In genomic region chr3:100786076-100786475, GRCm38 (mm10) we compare ENCODE assay signal across 32 mouse cellular contexts. TPM values are rescaled to one million over a fixed set of nuclear protein-coding genes. Genes with fewer than 3 reads are reported as not detected.
A peak's percentile ranks its signal among the peaks of the same experiment; 100 is the strongest.
DNase-seq lines count a peak whose midpoint lies in the region; ATAC-seq and TF ChIP-seq lines count a peak whose summit lies in the region.
"Had no signal": no experiment of that assay in that cellular context is flagged by ENCODE, and none has a peak within 500 bp of the region (broad histone marks: within the 10 kb centered on the region; RNA-seq: fewer than 3 reads in every experiment).

No protein-coding gene starts in this region.

- H3K4me3 ChIP-seq in liver, adult 2 months (ENCODE audit: insufficient read depth, low read depth, low read length): no peak overlapping the region
- H3K4me3 ChIP-seq in liver, postnatal 0 days (ENCODE audit: low read depth, low read length): no peak overlapping the region
- H3K4me3 ChIP-seq: heart, embryonic 15.5 days; midbrain, embryonic 12.5 days; neural tube, embryonic 12.5 days; stomach, embryonic 15.5 days had no signal

- H3K27me3 ChIP-seq in liver, adult 2 months (ENCODE audit: control insufficient read depth, insufficient read depth, low read length): no peaks in the 10 kb centered on the region
- H3K27me3 ChIP-seq in liver, postnatal 0 days (ENCODE audit: insufficient read depth, low read length): no peaks in the 10 kb centered on the region
- H3K27me3 ChIP-seq: CH12.LX; heart, embryonic 15.5 days; midbrain, embryonic 12.5 days; neural tube, embryonic 12.5 days; stomach, embryonic 15.5 days had no signal

- H3K4me1 ChIP-seq in liver, adult 2 months (ENCODE audit: control insufficient read depth, insufficient read depth, low read length): no peaks in the 10 kb centered on the region
- no peaks in the 10 kb centered on the region for H3K4me1 ChIP-seq in liver, postnatal 0 days (ENCODE audit: insufficient read depth)
- H3K4me1 ChIP-seq: heart, embryonic 15.5 days; midbrain, embryonic 12.5 days; neural tube, embryonic 12.5 days; stomach, embryonic 15.5 days had no signal

- no peak for TF ChIP-seq CTCF in liver, adult 2 months (IDR thresholded peaks at IDR 0.05; ENCODE audit: low read depth, low read length)
- no peak for TF ChIP-seq CTCF in liver, postnatal 0 days (IDR thresholded peaks at IDR 0.05; ENCODE audit: low read depth)

- no peak for ATAC-seq in liver, postnatal 0 days
- ATAC-seq: forebrain, postnatal 0 days; inflammation-experienced regulatory T-cells, adult 6 months had no signal

- no peaks in the 10 kb centered on the region for H3K9me3 ChIP-seq in liver, postnatal 0 days (ENCODE audit: low read length)
- H3K9me3 ChIP-seq: G1E; heart, embryonic 15.5 days; midbrain, embryonic 12.5 days; neural tube, embryonic 12.5 days; stomach, embryonic 15.5 days had no signal

- peak; percentile 71 for DNase-seq in liver, adult 2 months (ENCODE audit: extremely low read depth, low read depth, low spot score)
- no peak for DNase-seq in liver, postnatal 0 days
- peak; percentile 58 for DNase-seq in Muller cell, postnatal 12 days (ENCODE audit: inconsistent ontology term)
- DNase-seq in fibroblast of lung, adult 2 months (ENCODE audit: low read depth): peak; percentile 62
- no peak for DNase-seq in embryo, embryonic 9.5 days (ENCODE audit: extremely low spot score)
- no peak for DNase-seq in gastrocnemius, adult 18-20 months (ENCODE audit: low spot score)
- no peak for DNase-seq in spleen, adult 12 weeks (ENCODE audit: low spot score)
- DNase-seq: adrenal gland, postnatal 25 days; cerebellum, adult 9-10 months; forebrain, postnatal 0 days; gastrocnemius, postnatal 25 days; heart, postnatal 36 days; lung, adult 18-20 months; lung, postnatal 10 days; retina, postnatal 1 day; right cerebral cortex, postnatal 25 days; thymus, adult 18-20 months; thymus, postnatal 36 days had no signal

- no peak for TF ChIP-seq EP300 in liver, postnatal 0 days (IDR thresholded peaks at IDR 0.05; ENCODE audit: low read depth)

- H3K36me3 ChIP-seq in liver, adult 2 months (ENCODE audit: control insufficient read depth, insufficient read depth, low read length): no peaks in the 10 kb centered on the region
- no peaks in the 10 kb centered on the region for H3K36me3 ChIP-seq in liver, postnatal 0 days (replicated peaks; ENCODE audit: insufficient read depth, low read length)
- H3K36me3 ChIP-seq: G1E; heart, embryonic 15.5 days; midbrain, embryonic 12.5 days; neural tube, embryonic 12.5 days; stomach, embryonic 15.5 days had no signal

- H3K4me2 ChIP-seq in liver, postnatal 0 days (ENCODE audit: low read depth, low read length): no peak overlapping the region
- H3K4me2 ChIP-seq: heart, embryonic 15.5 days; hindbrain, embryonic 14.5 days; liver, embryonic 11.5 days; midbrain, embryonic 12.5 days; neural tube, embryonic 12.5 days; stomach, embryonic 15.5 days had no signal

- WGBS in liver, adult 2 months: 18% methylated on average over 2 of the region's 2 CpGs
- WGBS in liver, postnatal 0 days (ENCODE audit: insufficient replicate concordance): 24% methylated on average over 2 of the region's 2 CpGs

- H3K9ac ChIP-seq in liver, adult 2 months (ENCODE audit: low read depth, low read length): no peak overlapping the region
- no peak overlapping the region for H3K9ac ChIP-seq in liver, postnatal 0 days (replicated peaks)
- H3K9ac ChIP-seq: forebrain, postnatal 0 days; heart, embryonic 15.5 days; hindbrain, embryonic 14.5 days; midbrain, embryonic 12.5 days; neural tube, embryonic 12.5 days; stomach, embryonic 15.5 days had no signal

- H3K79me2 ChIP-seq in liver, adult 2 months (ENCODE audit: control insufficient read depth, insufficient read depth, low read length): no peaks in the 10 kb centered on the region

- no peak overlapping the region for H3K27ac ChIP-seq in liver, adult 2 months (replicated peaks; ENCODE audit: insufficient read depth, low read depth, low read length)
- H3K27ac ChIP-seq in liver, postnatal 0 days (ENCODE audit: low read depth): no peak overlapping the region
- H3K27ac ChIP-seq: heart, embryonic 15.5 days; hindbrain, embryonic 14.5 days; midbrain, embryonic 12.5 days; neural tube, embryonic 12.5 days; stomach, embryonic 15.5 days had no signal

- no peak for TF ChIP-seq POLR2A in liver, adult 2 months (IDR thresholded peaks at IDR 0.05; ENCODE audit: extremely low read depth, insufficient read depth, low read length)

RNA-seq across cellular contexts. Expression of gene Vtcn1, which starts 39.2 kb away (rescaled TPM):
- 0.20 and 0.55 TPM in 2 replicates for total RNA-seq in liver, adult 2 months (2014; rRNA removed)
- 0.24 and 0.61 TPM in 2 replicates for polyA plus RNA-seq in liver, adult 2 months (2012; rRNA removed)
- polyA plus RNA-seq in liver, postnatal 0 days (2015; fragmentation: Nextera tagmentation; extraction: Ambion mirVana): 0.05 TPM in 2 replicates
- total RNA-seq in gastrocnemius, adult 18-20 months (2021): under 1 TPM in 1 of 2 experiments, not detected in 1; 0.25 TPM
- total RNA-seq: adrenal gland, postnatal 25 days; forebrain, postnatal 0 days; layer of hippocampus, postnatal 25 days; left cerebral cortex, postnatal 10 days; monocyte, adult 5-6 weeks had no signal
- polyA plus RNA-seq: embryonic facial prominence, embryonic 11.5 days; forebrain, postnatal 0 days; G1E; hindbrain, embryonic 14.5 days; inflammation-experienced regulatory T-cells, adult 6 months; limb, embryonic 11.5 days; liver, embryonic 11.5 days; neural tube, embryonic 12.5 days had no signal

Comparison
In these comparisons a context has a peak if more than half of its experiments do, and no peak if none do; other contexts are left out.
1. DNase-seq: peak in liver, adult 2 months (single experiment), Muller cell, postnatal 12 days (single experiment) and fibroblast of lung, adult 2 months (single experiment); none in liver, postnatal 0 days (single experiment), embryo, embryonic 9.5 days (single experiment), gastrocnemius, adult 18-20 months (single experiment) and spleen, adult 12 weeks (single experiment).